Mouse (Mus musculus) ES-Bruce4 (cell line): Measurements from ENCODE around the gene Gjc2. TPM values are rescaled to one million over a fixed set of nuclear protein-coding genes. Genes with fewer than 3 reads are reported as not detected.

Experiments used
- H3K27ac ChIP-seq: 2 replicates; pipeline ENCODE4 v1.5.1; 2012; ENCODE audit warnings: low read length, inconsistent platforms; ENCODE audit not compliant: insufficient read depth
- H3K27me3 ChIP-seq: 2 replicates; pipeline ENCODE4 v1.6.1; 2012; ENCODE audit warnings: mild to moderate bottlenecking, low read length, inconsistent platforms; ENCODE audit not compliant: control insufficient read depth, poor library complexity, insufficient read depth, severe bottlenecking
- H3K36me3 ChIP-seq: 2 replicates; pipeline ENCODE4 v1.6.1; 2012; ENCODE audit warnings: inconsistent platforms, mild to moderate bottlenecking, low read length, moderate library complexity; ENCODE audit not compliant: control insufficient read depth, poor library complexity, insufficient read depth, severe bottlenecking
- H3K4me1 ChIP-seq: one replicate; pipeline ENCODE4 v1.8.1; 2011; ENCODE audit warnings: low read length; ENCODE audit not compliant: control insufficient read depth, insufficient read depth
- H3K4me3 ChIP-seq: 2 replicates; pipeline ENCODE4 v1.5.1; 2011; ENCODE audit warnings: low read depth, mild to moderate bottlenecking, low read length
- H3K9ac ChIP-seq: 2 replicates; pipeline ENCODE4 v1.6.1; 2012; ENCODE audit warnings: low read depth, mild to moderate bottlenecking, inconsistent platforms; ENCODE audit not compliant: poor library complexity, severe bottlenecking
- H3K9me3 ChIP-seq: replicated peaks from 2 replicates; pipeline ENCODE4 v1.6.1; 2012; ENCODE audit warnings: mild to moderate bottlenecking, low read length, inconsistent platforms; ENCODE audit not compliant: control insufficient read depth, poor library complexity, insufficient read depth, severe bottlenecking
- CTCF ChIP-seq: IDR thresholded peaks from one replicate; pipeline ENCODE4 v1.8.1; 2011; ENCODE audit warnings: low read depth, low read length
- EP300 ChIP-seq: IDR thresholded peaks from 2 replicates; pipeline ENCODE4 v1.6.1; 2011; ENCODE audit warnings: low read depth, low read length; ENCODE audit not compliant: insufficient read depth
- POLR2A ChIP-seq: IDR thresholded peaks from one replicate; pipeline ENCODE4 v1.8.1; 2011; ENCODE audit warnings: low read length; ENCODE audit not compliant: insufficient read depth
- polyA plus RNA-seq: library from polyadenylated mRNA; stranded (reverse); fragments of >200 nt; gene quantifications from 2 replicates; pipeline ENCODE4 v1.2.4, GENCODE M21; 2011; ENCODE audit warnings: low read depth; ENCODE audit not compliant: missing spikeins, insufficient read depth, insufficient read length

Gjc2 gene
- polyA plus RNA-seq, 1 experiment: not detected

DNA sequence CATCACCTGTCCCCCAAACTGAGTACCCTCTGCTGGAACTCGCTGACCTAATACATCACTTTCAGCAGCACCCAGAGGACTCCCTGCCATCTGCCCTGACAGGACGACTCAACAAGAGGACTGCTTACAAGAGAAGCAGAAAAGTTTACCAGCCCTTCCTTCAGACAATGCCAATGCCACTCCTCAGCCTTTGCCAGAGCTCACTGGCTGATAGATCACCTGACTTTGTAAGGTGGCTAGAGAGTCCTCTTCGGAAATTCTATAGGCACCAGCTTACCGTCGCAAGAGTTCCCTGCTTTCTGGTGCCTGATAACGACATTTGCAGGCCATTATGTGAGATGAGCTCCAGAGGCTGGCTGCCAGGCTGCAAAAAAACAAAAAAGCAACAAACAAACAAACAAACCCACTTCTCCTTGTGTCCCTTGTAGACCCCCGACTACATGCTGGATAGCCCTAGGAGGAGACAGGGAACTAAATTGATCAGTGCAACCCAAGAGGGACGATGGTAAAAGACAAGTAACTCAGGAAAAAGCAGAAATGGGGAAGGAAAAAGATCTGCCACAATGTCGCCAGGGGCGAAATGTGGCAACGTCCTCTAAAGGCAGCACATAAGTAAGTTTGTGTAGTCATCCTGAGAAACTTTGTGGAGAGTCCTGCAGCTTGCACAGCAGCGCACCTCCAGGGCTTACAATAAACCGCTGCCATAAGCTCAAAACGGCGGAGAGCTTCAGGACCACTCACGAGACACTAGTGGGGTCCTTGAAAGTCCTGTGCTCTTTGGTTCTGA lies 18.4 kb upstream of the Gjc2 start:
- TF ChIP-seq POLR2A (no peak), EP300 (no peak), CTCF (no peak)
- H3K4me1 ChIP-seq: no peaks in the 10 kb centered on the region
- peak overlapping the region; percentile 80 for H3K9ac ChIP-seq
- H3K36me3 ChIP-seq: peaks cover 7% of the 10 kb centered on the region; the same call in 1 of the 2 replicates
- no peaks in the 10 kb centered on the region for H3K27me3 ChIP-seq
- H3K4me3 ChIP-seq: peak overlapping the region; percentile 98
- H3K27ac ChIP-seq: no peak overlapping the region
- H3K9me3 ChIP-seq: no peaks in the 10 kb centered on the region

- Histone ChIP-seq H3K27me3 (no peaks in the 10 kb centered on the region), H3K36me3 (no peaks in the 10 kb centered on the region), H3K27ac (no peak overlapping the region), H3K9ac (no peak overlapping the region), H3K9me3 (no peaks in the 10 kb centered on the region), H3K4me1 (no peaks in the 10 kb centered on the region), H3K4me3 (no peak overlapping the region)
- TF ChIP-seq POLR2A (no peak), CTCF (no peak), EP300 (no peak)
These were observed 13.2 kb upstream of the Gjc2 start for GRCm38 (mm10) chr11:59196230-59196629.

GRCm38 (mm10) chr11:59192059-59192386 lies 9.0 kb upstream of the Gjc2 start, which contains the start of gene Guk1:
Gene Guk1, minus strand, starts transcription at chr11:59192212.
- TF ChIP-seq EP300: no peak
- no peak for TF ChIP-seq POLR2A
- no peak for TF ChIP-seq CTCF
- H3K4me3 ChIP-seq: peak within 1 kb of the TSS; percentile 91
- no peaks in the 10 kb centered on the region for H3K9me3 ChIP-seq
- H3K9ac ChIP-seq: peak within 1 kb of the TSS; percentile 69
- H3K27me3 ChIP-seq: no peaks in the 10 kb centered on the region
- H3K36me3 ChIP-seq: no peaks in the 10 kb centered on the region
- H3K27ac ChIP-seq: peak within 1 kb of the TSS; percentile 74
- peaks cover 3% of the 10 kb centered on the region for H3K4me1 ChIP-seq

- Histone ChIP-seq H3K4me1 (peaks cover 3% of the 10 kb centered on the region), H3K27ac (peak overlapping the region; percentile 12)
These were observed 8.4 kb upstream of the Gjc2 start for GRCm38 (mm10) chr11:59191231-59192058.

GRCm38 (mm10) chr11:59187706-59188105 lies 4.7 kb upstream of the Gjc2 start:
- peaks cover 3% of the 10 kb centered on the region for H3K4me1 ChIP-seq
- H3K4me3 ChIP-seq: no peak overlapping the region
- no peak overlapping the region for H3K9ac ChIP-seq
- H3K9me3 ChIP-seq: no peaks in the 10 kb centered on the region
- no peak overlapping the region for H3K27ac ChIP-seq
- H3K27me3 ChIP-seq: no peaks in the 10 kb centered on the region
- H3K36me3 ChIP-seq: peaks cover 13% of the 10 kb centered on the region
- TF ChIP-seq CTCF: no peak
- no peak for TF ChIP-seq EP300
- no peak for TF ChIP-seq POLR2A

More at GRCm38 (mm10) chr11:59191231-59192058, 8.4 kb upstream of the Gjc2 start:
- Histone ChIP-seq H3K36me3 (no peaks in the 10 kb centered on the region), H3K9me3 (no peaks in the 10 kb centered on the region), H3K4me3 (peak overlapping the region; percentile 91), H3K9ac (peak overlapping the region; percentile 69), H3K27me3 (no peaks in the 10 kb centered on the region)
- TF ChIP-seq POLR2A (peak; percentile 76), EP300 (0 out of 2 replicates have a peak, but pooled peaks have one; percentile 38), CTCF (no peak)

DNA sequence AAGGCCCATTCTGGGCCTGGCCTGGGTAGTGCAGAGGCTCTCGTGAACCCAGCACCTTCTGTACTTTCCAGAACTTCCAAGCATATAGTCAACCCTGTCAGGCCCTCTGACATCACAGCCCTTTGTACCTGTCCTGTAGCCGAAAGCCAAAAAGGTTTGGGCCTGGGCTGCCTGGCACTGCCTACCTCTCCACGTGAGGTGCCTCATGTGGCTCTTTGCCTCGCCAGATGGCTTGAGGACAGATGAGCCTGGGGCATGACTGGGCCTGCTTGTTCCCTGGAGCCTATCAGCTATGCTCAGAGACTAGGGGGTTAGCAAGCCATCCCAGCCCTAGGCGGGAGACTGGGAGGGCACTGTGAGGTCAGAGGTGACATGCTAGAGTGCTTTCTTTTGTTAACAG lies 2.5 kb upstream of the Gjc2 start:
- H3K36me3 ChIP-seq: peaks cover 13% of the 10 kb centered on the region
- no peaks in the 10 kb centered on the region for H3K9me3 ChIP-seq
- H3K27ac ChIP-seq: no peak overlapping the region
- H3K9ac ChIP-seq: no peak overlapping the region
- TF ChIP-seq CTCF: no peak
- no peak for TF ChIP-seq EP300
- TF ChIP-seq POLR2A: no peak
- no peaks in the 10 kb centered on the region for H3K27me3 ChIP-seq
- no peak overlapping the region for H3K4me3 ChIP-seq
- H3K4me1 ChIP-seq: peaks cover 3% of the 10 kb centered on the region
